Mouse (Mus musculus): Measurements from ENCODE around the gene Pde9a. TPM values are rescaled to one million over a fixed set of nuclear protein-coding genes. Genes with fewer than 3 reads are reported as not detected.

Pde9a gene
- total and polyA plus RNA-seq, 3 experiments: 0.56 TPM; not detected in 2

- no peaks in the 10 kb centered on the region for H3K79me2 ChIP-seq (ENCODE audit: control insufficient read depth, insufficient read depth, low read length, poor library complexity)
- TF ChIP-seq USF1 (IDR thresholded peaks at IDR 0.05; ENCODE audit: low read depth, low read length): no peak
- no peak for TF ChIP-seq KAT2A (conservative IDR thresholded peaks at IDR 0.05; ENCODE audit: low read depth, low read length)
- no peak for TF ChIP-seq ZKSCAN1 (IDR thresholded peaks at IDR 0.05; ENCODE audit: low read depth, low read length)
- H3K9ac ChIP-seq (ENCODE audit: control insufficient read depth, low read depth, low read length, poor library complexity, severe bottlenecking): no peak overlapping the region
- DNase-seq (ENCODE audit: low read depth, low spot score): no peak
- no peak overlapping the region for H3K27ac ChIP-seq (ENCODE audit: control insufficient read depth, low read depth, low read length)
- no peaks in the 10 kb centered on the region for H3K4me1 ChIP-seq (ENCODE audit: control insufficient read depth in 1 of 2, insufficient read depth in 2 of 2, low read length in 2 of 2)
- H3K36me3 ChIP-seq (ENCODE audit: control insufficient read depth in 1 of 2, insufficient read depth in 2 of 2, low read length in 2 of 2): no peaks in the 10 kb centered on the region
- no peak overlapping the region for H3K4me3 ChIP-seq (ENCODE audit: control insufficient read depth in 1 of 2, insufficient read depth in 1 of 2, low read depth in 2 of 2, low read length in 2 of 2)
- no peaks in the 10 kb centered on the region for H3K9me3 ChIP-seq (replicated peaks; ENCODE audit: insufficient read depth, low read length)
- no peaks in the 10 kb centered on the region for H3K27me3 ChIP-seq (ENCODE audit: control insufficient read depth in 1 of 2, insufficient read depth in 2 of 2, low read length in 2 of 2)
These were observed 37.9 kb upstream of the Pde9a start for GRCm38 (mm10) chr17:31348129-31348528.

- no peak for DNase-seq (ENCODE audit: low read depth, low spot score)
- TF ChIP-seq BHLHE40 (IDR thresholded peaks at IDR 0.05; ENCODE audit: borderline replicate concordance, low read depth, low read length) (no peak), MXI1 (IDR thresholded peaks at IDR 0.05; ENCODE audit: low read depth, low read length) (no peak), NRF1 (IDR thresholded peaks at IDR 0.05; ENCODE audit: insufficient read depth, low read depth, low read length, poor library complexity, severe bottlenecking) (no peak), MAFK (IDR thresholded peaks at IDR 0.05; ENCODE audit: borderline replicate concordance, low read depth, low read length) (no peak), NELFE (IDR thresholded peaks at IDR 0.05; ENCODE audit: low read depth, low read length) (no peak), USF1 (IDR thresholded peaks at IDR 0.05; ENCODE audit: low read depth, low read length) (no peak), ZNF384 (IDR thresholded peaks at IDR 0.05; ENCODE audit: low read depth, low read length) (no peak), UBTF (IDR thresholded peaks at IDR 0.05; ENCODE audit: borderline replicate concordance, insufficient read depth, low read depth, low read length) (no peak), ZC3H11A (IDR thresholded peaks at IDR 0.05; ENCODE audit: low read depth, low read length) (no peak), MYB (IDR thresholded peaks at IDR 0.05; ENCODE audit: low read depth, low read length) (no peak), POLR2A (IDR thresholded peaks at IDR 0.05; ENCODE audit: control insufficient read depth in 1 of 2, insufficient read depth in 1 of 2, low read depth in 1 of 2, low read length in 2 of 2, poor library complexity in 1 of 2) (no peak), MEF2A (IDR thresholded peaks at IDR 0.05; ENCODE audit: extremely low read depth, insufficient replicate concordance, low read depth, low read length, poor library complexity, severe bottlenecking) (no peak), EP300 (IDR thresholded peaks at IDR 0.05; ENCODE audit: low read depth in 1 of 2, low read length in 2 of 2) (no peak), KAT2A (conservative IDR thresholded peaks at IDR 0.05; ENCODE audit: low read depth, low read length) (no peak), USF2 (IDR thresholded peaks at IDR 0.05; ENCODE audit: borderline replicate concordance in 1 of 2, insufficient read depth in 1 of 2, low read depth in 1 of 2, low read length in 2 of 2) (no peak), POLR2AphosphoS2 (IDR thresholded peaks at IDR 0.05; ENCODE audit: low read length) (no peak)
- Histone ChIP-seq H3K9me3 (replicated peaks; ENCODE audit: insufficient read depth, low read length) (no peaks in the 10 kb centered on the region), H3K9ac (ENCODE audit: control insufficient read depth, low read depth, low read length, poor library complexity, severe bottlenecking) (no peak overlapping the region), H3K36me3 (ENCODE audit: control insufficient read depth in 1 of 2, insufficient read depth in 2 of 2, low read length in 2 of 2) (no peaks in the 10 kb centered on the region), H3K27ac (ENCODE audit: control insufficient read depth, low read depth, low read length) (no peak overlapping the region), H3K4me1 (ENCODE audit: control insufficient read depth in 1 of 2, insufficient read depth in 2 of 2, low read length in 2 of 2) (no peaks in the 10 kb centered on the region), H3K79me2 (ENCODE audit: control insufficient read depth, insufficient read depth, low read length, poor library complexity) (no peaks in the 10 kb centered on the region), H3K27me3 (ENCODE audit: control insufficient read depth in 1 of 2, insufficient read depth in 2 of 2, low read length in 2 of 2) (no peaks in the 10 kb centered on the region), H3K4me3 (ENCODE audit: control insufficient read depth in 1 of 2, insufficient read depth in 1 of 2, low read depth in 2 of 2, low read length in 2 of 2) (no peak overlapping the region)
These were observed 36.6 kb upstream of the Pde9a start for GRCm38 (mm10) chr17:31349388-31349787.
